Mouse (Mus musculus) MEL (cell line): ENCODE results near the gene Mief1. TPM values are rescaled to one million over a fixed set of nuclear protein-coding genes. Genes with fewer than 3 reads are reported as not detected.

ENCODE experiments used
- DNase-seq: peaks from one replicate; pipeline ENCODE4 v3.0.0; 2011; ENCODE audit warnings: low read depth, low spot score
- H3K27ac ChIP-seq: 2 replicates; pipeline ENCODE4 v1.5.1; 2012; ENCODE audit warnings: low read depth, mild to moderate bottlenecking, control low read depth, low read length, moderate library complexity; ENCODE audit not compliant: control insufficient read depth
- H3K27me3 ChIP-seq, 2 experiments: fragments of 150-350 bp in 1 of 2; sonication (generic) in 1 of 2; 2 replicates each; pipeline ENCODE4 v1.6.1; 2012; ENCODE audit warnings: low read length in 2 of 2, mild to moderate bottlenecking in 2 of 2, improper control_type of control experiment in 1 of 2, moderate library complexity in 1 of 2; ENCODE audit not compliant: insufficient read depth in 2 of 2, control insufficient read depth in 1 of 2
- H3K36me3 ChIP-seq, 2 experiments: 2 replicates each; pipeline ENCODE4 v1.6.1; 2012 to 2014; ENCODE audit warnings: low read length in 2 of 2, improper control_type of control experiment in 1 of 2, inconsistent platforms in 1 of 2, mild to moderate bottlenecking in 1 of 2; ENCODE audit not compliant: insufficient read depth in 2 of 2, control insufficient read depth in 1 of 2
- H3K4me1 ChIP-seq, 2 experiments: fragments of 150-350 bp in 1 of 2; sonication (generic) in 1 of 2; 2 replicates each; pipeline ENCODE4 v1.6.1; 2012; ENCODE audit warnings: low read length in 2 of 2, improper control_type of control experiment in 1 of 2, mild to moderate bottlenecking in 1 of 2; ENCODE audit not compliant: insufficient read depth in 2 of 2, control insufficient read depth in 1 of 2
- H3K4me3 ChIP-seq, 2 experiments: fragments of 150-350 bp in 1 of 2; sonication (generic) in 1 of 2; 2 replicates each; pipeline ENCODE4 v1.5.1; 2012; ENCODE audit warnings: low read depth in 2 of 2, low read length in 2 of 2, mild to moderate bottlenecking in 2 of 2, moderate library complexity in 2 of 2, control low read depth in 1 of 2, improper control_type of control experiment in 1 of 2; ENCODE audit not compliant: control insufficient read depth in 1 of 2, insufficient read depth in 1 of 2
- H3K79me2 ChIP-seq: 2 replicates; pipeline ENCODE4 v1.6.1; 2012; ENCODE audit warnings: mild to moderate bottlenecking, low read length, moderate library complexity; ENCODE audit not compliant: control insufficient read depth, poor library complexity, insufficient read depth
- H3K9ac ChIP-seq: 2 replicates; pipeline ENCODE4 v1.6.1; 2012; ENCODE audit warnings: low read depth, mild to moderate bottlenecking, control low read depth, low read length, moderate library complexity; ENCODE audit not compliant: control insufficient read depth, poor library complexity, severe bottlenecking
- H3K9me3 ChIP-seq: fragments of 150-350 bp; sonication (generic); replicated peaks from 2 replicates; pipeline ENCODE4 v1.6.1; 2012; ENCODE audit warnings: mild to moderate bottlenecking, low read length, improper control_type of control experiment, moderate library complexity; ENCODE audit not compliant: insufficient read depth
- BHLHE40 ChIP-seq: IDR thresholded peaks from 2 replicates; pipeline ENCODE4 v1.6.1; 2012; ENCODE audit warnings: low read depth, mild to moderate bottlenecking, inconsistent platforms, low read length, improper control_type of control experiment, borderline replicate concordance
- CHD1 ChIP-seq: IDR thresholded peaks from 2 replicates; pipeline ENCODE4 v1.6.1; 2012; ENCODE audit warnings: low read depth, mild to moderate bottlenecking, inconsistent platforms, low read length, improper control_type of control experiment
- EP300 ChIP-seq, 2 experiments: IDR thresholded peaks; 2 replicates each; pipeline ENCODE4 v1.6.1; 2011; ENCODE audit warnings: improper control_type of control experiment in 2 of 2, low read length in 2 of 2, low read depth in 1 of 2, mild to moderate bottlenecking in 1 of 2
- ETS1 ChIP-seq: IDR thresholded peaks from 2 replicates; pipeline ENCODE4 v1.6.1; 2012; ENCODE audit warnings: low read depth, mild to moderate bottlenecking, inconsistent platforms, low read length, improper control_type of control experiment, moderate library complexity
- HCFC1 ChIP-seq: IDR thresholded peaks from 2 replicates; pipeline ENCODE4 v1.6.1; 2012; ENCODE audit warnings: low read depth, mild to moderate bottlenecking, inconsistent platforms, low read length, improper control_type of control experiment, moderate library complexity
- MAFK ChIP-seq: IDR thresholded peaks from 2 replicates; pipeline ENCODE4 v1.6.1; 2011; ENCODE audit warnings: low read depth, mild to moderate bottlenecking, low read length, improper control_type of control experiment, borderline replicate concordance
- MAZ ChIP-seq: IDR thresholded peaks from 2 replicates; pipeline ENCODE4 v1.6.1; 2012; ENCODE audit warnings: low read depth, mild to moderate bottlenecking, inconsistent platforms, low read length, improper control_type of control experiment
- MXI1 ChIP-seq: IDR thresholded peaks from 2 replicates; pipeline ENCODE4 v1.6.1; 2011; ENCODE audit warnings: mild to moderate bottlenecking, low read depth, low read length, improper control_type of control experiment
- MYB ChIP-seq: IDR thresholded peaks from 2 replicates; pipeline ENCODE4 v1.6.1; 2011; ENCODE audit warnings: mild to moderate bottlenecking, low read depth, low read length, improper control_type of control experiment
- MYC ChIP-seq: IDR thresholded peaks from 2 replicates; pipeline ENCODE4 v1.6.1; 2011; ENCODE audit warnings: low read depth, mild to moderate bottlenecking, low read length, improper control_type of control experiment, moderate library complexity
- NRF1 ChIP-seq: IDR thresholded peaks from 2 replicates; pipeline ENCODE4 v1.6.1; 2014; ENCODE audit warnings: low read depth, mild to moderate bottlenecking, inconsistent platforms, low read length, improper control_type of control experiment, moderate library complexity; ENCODE audit not compliant: poor library complexity, insufficient read depth, severe bottlenecking
- POLR2A ChIP-seq, 2 experiments: IDR thresholded peaks; 2 replicates each; pipeline ENCODE4 v1.6.1; 2011 to 2012; ENCODE audit warnings: low read length in 2 of 2, mild to moderate bottlenecking in 2 of 2, control low read depth in 1 of 2, improper control_type of control experiment in 1 of 2, low read depth in 1 of 2, moderate library complexity in 1 of 2; ENCODE audit not compliant: control insufficient read depth in 1 of 2, insufficient read depth in 1 of 2, poor library complexity in 1 of 2
- POLR2AphosphoS5 ChIP-seq: IDR thresholded peaks from 2 replicates; pipeline ENCODE4 v1.6.1; 2012; ENCODE audit warnings: low read depth, borderline replicate concordance, mild to moderate bottlenecking, inconsistent platforms, low read length, moderate library complexity, mixed read lengths
- RAD21 ChIP-seq: IDR thresholded peaks from 2 replicates; pipeline ENCODE4 v1.6.1; 2011; ENCODE audit warnings: mild to moderate bottlenecking, low read depth, low read length, improper control_type of control experiment
- UBTF ChIP-seq: IDR thresholded peaks from 2 replicates; pipeline ENCODE4 v1.6.1; 2012; ENCODE audit warnings: low read depth, mild to moderate bottlenecking, inconsistent platforms, low read length, improper control_type of control experiment, moderate library complexity, borderline replicate concordance; ENCODE audit not compliant: insufficient read depth
- USF2 ChIP-seq, 2 experiments: IDR thresholded peaks; 2 replicates each; pipeline ENCODE4 v1.6.1; 2011 to 2012; ENCODE audit warnings: improper control_type of control experiment in 2 of 2, low read length in 2 of 2, borderline replicate concordance in 1 of 2, inconsistent platforms in 1 of 2, low read depth in 1 of 2, mild to moderate bottlenecking in 1 of 2; ENCODE audit not compliant: insufficient read depth in 1 of 2
- ZMIZ1 ChIP-seq: IDR thresholded peaks from 2 replicates; pipeline ENCODE4 v1.6.1; 2012; ENCODE audit warnings: low read depth, mild to moderate bottlenecking, inconsistent platforms, low read length, improper control_type of control experiment, moderate library complexity
- polyA plus RNA-seq, 2 experiments: library from polyadenylated mRNA; stranded (reverse) in 1 of 2; unstranded in 1 of 2; fragments of >175 nt in 1 of 2; fragments of >200 nt in 1 of 2; gene quantifications; 2 replicates each; pipeline versions ENCODE4 v1.2.1 to v1.2.4; 2012; ENCODE audit warnings: low replicate concordance in 2 of 2, low read depth in 1 of 2; ENCODE audit not compliant: insufficient read length in 2 of 2, insufficient read depth in 1 of 2, missing spikeins in 1 of 2
- total RNA-seq: library from RNA; depleted of rRNA; stranded (reverse); fragments of 300-350 nt; gene quantifications from 2 replicates; pipeline ENCODE4 v1.2.3, GENCODE M21; 2012

Gene Mief1
- total and polyA plus RNA-seq, 3 experiments: 34.6 to 41.5 TPM; not detected in 1

GRCm38 (mm10) chr15:80248596-80248995 is 14.8 kb downstream of the Mief1 start:
- peaks cover 6 to 17% of the 10 kb centered on the region in 2 experiments for H3K4me1 ChIP-seq
- H3K4me3 ChIP-seq: no peak overlapping the region
- H3K9me3 ChIP-seq: no peaks in the 10 kb centered on the region
- no peak for DNase-seq
- no peaks in the 10 kb centered on the region for H3K27me3 ChIP-seq
- H3K27ac ChIP-seq: no peak overlapping the region
- TF ChIP-seq UBTF (no peak), MAZ (no peak), CHD1 (no peak), RAD21 (no peak), MXI1 (no peak), MAFK (no peak), POLR2AphosphoS5 (no peak), NRF1 (no peak)
- H3K9ac ChIP-seq: no peak overlapping the region
- H3K79me2 ChIP-seq: no peaks in the 10 kb centered on the region; the same call in 1 of the 2 replicates
- H3K36me3 ChIP-seq: peaks cover 9 to 15% of the 10 kb centered on the region in 2 experiments

DNA sequence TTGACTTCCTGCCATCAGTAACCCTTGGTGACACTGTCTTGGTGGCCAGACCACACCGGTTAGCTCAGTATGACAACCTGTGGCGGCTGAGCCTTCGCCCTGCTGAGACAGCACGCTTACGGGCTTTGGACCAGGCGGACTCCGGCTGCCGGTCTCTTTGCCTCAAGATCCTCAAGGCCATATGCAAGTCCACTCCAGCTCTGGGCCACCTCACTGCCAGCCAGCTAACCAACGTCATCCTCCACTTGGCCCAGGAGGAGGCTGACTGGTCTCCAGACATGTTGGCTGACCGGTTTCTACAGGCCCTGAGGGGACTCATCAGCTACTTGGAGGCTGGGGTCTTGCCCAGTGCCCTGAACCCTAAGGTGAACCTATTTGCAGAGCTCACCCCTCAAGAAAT is 15.9 kb downstream of the Mief1 start:
- Histone ChIP-seq H3K4me3 (no peak overlapping the region), H3K36me3 (peaks cover 9 to 15% of the 10 kb centered on the region in 2 experiments), H3K27me3 (no peaks in the 10 kb centered on the region), H3K79me2 (peaks cover 2% of the 10 kb centered on the region), H3K9ac (no peak overlapping the region), H3K9me3 (no peaks in the 10 kb centered on the region), H3K27ac (no peak overlapping the region; the same call in 1 of the 2 replicates), H3K4me1 (peaks cover 6 to 17% of the 10 kb centered on the region in 2 experiments)
- no peak for TF ChIP-seq RAD21
- TF ChIP-seq BHLHE40: no peak
- TF ChIP-seq USF2 (IDR thresholded peaks at IDR 0.05; ENCODE audit: borderline replicate concordance in 1 of 2, insufficient read depth in 1 of 2, low read depth in 1 of 2, low read length in 2 of 2): no peak
- TF ChIP-seq MYB: no peak
- no peak for TF ChIP-seq HCFC1
- TF ChIP-seq ETS1: no peak
- TF ChIP-seq EP300 (IDR thresholded peaks at IDR 0.05; ENCODE audit: low read depth in 1 of 2, low read length in 2 of 2): no peak
- no peak for TF ChIP-seq ZMIZ1
- TF ChIP-seq MYC: no peak
- TF ChIP-seq POLR2A (IDR thresholded peaks at IDR 0.05; ENCODE audit: control insufficient read depth in 1 of 2, insufficient read depth in 1 of 2, low read depth in 1 of 2, low read length in 2 of 2, poor library complexity in 1 of 2): no peak
- DNase-seq: no peak
